Mouse (Mus musculus) heart, embryonic 14.5 days (tissue): ENCODE measurements around the gene Gm12355. TPM values are rescaled to one million over a fixed set of nuclear protein-coding genes. Genes with fewer than 3 reads are reported as not detected.
A peak's percentile ranks its signal among the peaks of the same experiment; 100 is the strongest.

Source experiments
- ATAC-seq: fragments of 200-750 bp; cut with Nextera tagmentation; 2 replicates; pipeline ENCODE4 v1.8.0; 2017; ENCODE audit warnings: low read depth, moderate TSS enrichment; ENCODE audit not compliant: insufficient number of reproducible peaks, insufficient read depth, low FRiP score
- H3K27ac ChIP-seq, 2 experiments: fragments of 200-500 bp in 1 of 2; fragments of 300-500 bp in 1 of 2; sonication (generic) in 1 of 2; replicated peaks in 1 of 2; 2 replicates each; pipeline ENCODE4 v1.5.1; 2012 to 2014; ENCODE audit warnings: low read depth in 2 of 2, low read length in 2 of 2, control low read depth in 1 of 2, mild to moderate bottlenecking in 1 of 2, mixed read lengths in 1 of 2; ENCODE audit not compliant: control insufficient read depth in 1 of 2, insufficient read depth in 1 of 2
- H3K27me3 ChIP-seq: fragments of 300-500 bp; sonication (generic); 2 replicates; pipeline ENCODE4 v1.6.1; 2014; ENCODE audit warnings: mild to moderate bottlenecking, low read length, control low read depth; ENCODE audit not compliant: control insufficient read depth, insufficient read depth
- H3K36me3 ChIP-seq: fragments of 300-500 bp; sonication (generic); 2 replicates; pipeline ENCODE4 v1.6.1; 2014; ENCODE audit warnings: mild to moderate bottlenecking, control low read depth, low read length, mixed read lengths; ENCODE audit not compliant: control insufficient read depth, insufficient read depth
- H3K4me1 ChIP-seq, 2 experiments: fragments of 200-500 bp in 1 of 2; fragments of 300-500 bp in 1 of 2; sonication (generic) in 1 of 2; 2 replicates each; pipeline ENCODE4 v1.6.1; 2012 to 2014; ENCODE audit warnings: low read length in 2 of 2, control low read depth in 1 of 2, mixed read lengths in 1 of 2; ENCODE audit not compliant: control insufficient read depth in 2 of 2, insufficient read depth in 2 of 2
- H3K4me2 ChIP-seq: fragments of 300-500 bp; sonication (generic); 2 replicates; pipeline ENCODE4 v1.6.1; 2014; ENCODE audit warnings: mild to moderate bottlenecking, low read length
- H3K4me3 ChIP-seq, 2 experiments: fragments of 200-500 bp in 1 of 2; fragments of 300-500 bp in 1 of 2; sonication (generic) in 1 of 2; 2 replicates each; pipeline ENCODE4 v1.5.1; 2012 to 2014; ENCODE audit warnings: low read length in 2 of 2, mild to moderate bottlenecking in 2 of 2, control low read depth in 1 of 2, low read depth in 1 of 2, moderate library complexity in 1 of 2; ENCODE audit not compliant: control insufficient read depth in 1 of 2, insufficient read depth in 1 of 2
- H3K9ac ChIP-seq: fragments of 300-500 bp; sonication (generic); 2 replicates; pipeline ENCODE4 v1.6.1; 2014; ENCODE audit warnings: mild to moderate bottlenecking, low read length
- H3K9me3 ChIP-seq: fragments of 300-500 bp; sonication (generic); 2 replicates; pipeline ENCODE4 v1.6.1; 2016; ENCODE audit warnings: low read length, control low read depth; ENCODE audit not compliant: control insufficient read depth
- WGBS: fragments of 180-500 bp; shearing (Covaris S2); extraction: QIAGEN DNeasy Blood & Tissue Kit; methylation state at CpG from one replicate; pipeline ENCODE4 v1.1.7; 2014; 5-methylcytosine and 5-hydroxymethylcytosine counted together
- polyA plus RNA-seq: library from polyadenylated mRNA; unstranded; fragments of >200 nt; fragmentation: Nextera tagmentation; extraction: Ambion mirVana; gene quantifications from 2 replicates; pipeline ENCODE4 v1.2.1, GENCODE M21; 2014

Gene Gm12355
- polyA plus RNA-seq, 1 experiment from 2014 or later: 0.68 TPM

GRCm38 (mm10) chr11:98595021-98595420, 30.4 kb downstream of the Gm12355 start:
- Histone ChIP-seq H3K4me3 (no peak overlapping the region), H3K9me3 (no peaks in the 10 kb centered on the region), H3K9ac (no peak overlapping the region), H3K36me3 (no peaks in the 10 kb centered on the region), H3K27me3 (peaks cover 2% of the 10 kb centered on the region; the same call in 1 of the 2 replicates), H3K4me1 (peaks cover 15 to 22% of the 10 kb centered on the region in 2 experiments), H3K4me2 (no peak overlapping the region), H3K27ac (no peak overlapping the region)
- no peak for ATAC-seq
- WGBS: 81% methylated on average over 6 of the region's 6 CpGs

DNA sequence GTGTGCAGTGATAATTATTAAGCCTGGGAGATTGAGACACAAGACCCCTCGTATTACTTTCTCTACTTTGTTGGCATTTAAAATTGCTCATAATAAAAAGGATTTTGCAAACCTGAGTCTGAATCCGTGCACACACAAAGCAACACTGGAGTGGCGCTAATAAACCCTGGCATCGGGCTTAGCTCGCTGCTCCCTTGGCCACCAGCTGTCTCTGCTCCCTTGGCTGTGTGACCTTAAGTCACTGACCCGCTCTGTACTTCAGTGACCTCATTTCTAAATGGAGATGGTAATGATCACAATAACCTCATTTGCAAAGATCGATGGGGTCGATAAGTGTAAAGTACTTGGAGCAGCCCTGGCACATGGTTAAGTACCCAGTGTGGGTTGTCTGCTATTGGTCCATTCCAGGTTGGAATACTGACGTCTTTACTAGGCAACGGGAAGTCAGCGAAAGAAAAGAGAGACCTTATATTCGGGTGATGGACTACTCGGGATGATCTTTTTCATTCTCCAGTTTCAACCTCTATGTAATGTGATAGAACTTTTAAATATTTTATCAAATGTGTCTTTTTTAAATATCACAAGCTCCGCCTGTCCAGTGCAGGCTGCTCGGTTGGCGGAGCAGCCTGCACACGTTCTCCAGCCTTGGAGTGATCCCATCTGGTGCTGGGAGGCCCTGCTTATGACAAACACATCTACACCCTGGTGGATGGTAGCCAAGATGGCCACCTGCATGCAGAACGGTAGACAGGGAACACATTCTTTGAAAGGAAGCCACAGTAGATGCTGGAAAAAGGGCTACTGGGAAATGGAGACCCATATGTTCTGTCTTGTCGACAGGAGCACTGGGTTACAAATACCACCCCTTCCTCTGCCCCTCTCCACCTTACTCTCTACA, 34.7 kb downstream of the Gm12355 start:
- H3K4me3 ChIP-seq: no peak overlapping the region
- no peaks in the 10 kb centered on the region for H3K27me3 ChIP-seq
- no peak overlapping the region for H3K4me2 ChIP-seq
- no peak for ATAC-seq
- H3K4me1 ChIP-seq: peaks cover 30 to 39% of the 10 kb centered on the region in 2 experiments
- H3K36me3 ChIP-seq: no peaks in the 10 kb centered on the region
- 80% methylated on average over 19 of the region's 19 CpGs for WGBS
- no peak overlapping the region for H3K9ac ChIP-seq
- H3K9me3 ChIP-seq: no peaks in the 10 kb centered on the region
- H3K27ac ChIP-seq: no peak overlapping the region; a peak in 1 of 4 replicates

GRCm38 (mm10) chr11:98589306-98589705, 36.2 kb downstream of the Gm12355 start:
- H3K4me2 ChIP-seq: peak overlapping the region; percentile 71
- peak overlapping the region; percentile 95 to 97 for H3K27ac ChIP-seq
- no peaks in the 10 kb centered on the region for H3K27me3 ChIP-seq
- H3K9me3 ChIP-seq: no peaks in the 10 kb centered on the region
- H3K4me1 ChIP-seq: peaks cover 41 to 54% of the 10 kb centered on the region in 2 experiments
- H3K4me3 ChIP-seq: no peak overlapping the region
- WGBS: 63% methylated on average over 8 of the region's 8 CpGs
- no peak for ATAC-seq
- no peak overlapping the region for H3K9ac ChIP-seq
- H3K36me3 ChIP-seq: no peaks in the 10 kb centered on the region

GRCm38 (mm10) chr11:98588833-98589281, 36.6 kb downstream of the Gm12355 start:
- Histone ChIP-seq H3K27ac (peak overlapping the region; percentile 95 to 97), H3K27me3 (no peaks in the 10 kb centered on the region), H3K4me2 (peak overlapping the region; percentile 71), H3K9ac (peak overlapping the region; percentile 55), H3K4me1 (peaks cover 43 to 59% of the 10 kb centered on the region in 2 experiments), H3K36me3 (peaks cover under 1% of the 10 kb centered on the region; the same call in 1 of the 2 replicates), H3K9me3 (no peaks in the 10 kb centered on the region), H3K4me3 (peak overlapping the region in 1 of 2 experiments; percentile 21; a peak in 2 of 4 replicates)
- 19% methylated on average over 6 of the region's 6 CpGs for WGBS
- no peak for ATAC-seq

GRCm38 (mm10) chr11:98587684-98588546, 37.5 kb downstream of the Gm12355 start:
- H3K4me1 ChIP-seq: peaks cover 43 to 68% of the 10 kb centered on the region in 2 experiments
- ATAC-seq: peak; percentile 51
- H3K27me3 ChIP-seq: no peaks in the 10 kb centered on the region
- peaks cover 10% of the 10 kb centered on the region for H3K36me3 ChIP-seq
- H3K4me3 ChIP-seq: peak overlapping the region; percentile 24 to 70
- peak overlapping the region; percentile 86 for H3K9ac ChIP-seq
- peak overlapping the region; percentile 71 for H3K4me2 ChIP-seq
- WGBS: 5% methylated on average over 20 of the region's 20 CpGs
- no peaks in the 10 kb centered on the region for H3K9me3 ChIP-seq
- peak overlapping the region; percentile 95 to 97 for H3K27ac ChIP-seq

- under 1% methylated on average over 49 of the region's 49 CpGs for WGBS
- H3K9ac ChIP-seq: peak within 1 kb of the TSS; percentile 86
- H3K4me2 ChIP-seq: peak within 1 kb of the TSS; percentile 71
- H3K4me3 ChIP-seq: peak within 1 kb of the TSS; percentile 70 to 80
- H3K27me3 ChIP-seq: no peaks in the 10 kb centered on the region
- no peaks in the 10 kb centered on the region for H3K9me3 ChIP-seq
- peaks cover 38 to 63% of the 10 kb centered on the region in 2 experiments for H3K4me1 ChIP-seq
- peaks cover 18% of the 10 kb centered on the region for H3K36me3 ChIP-seq
- ATAC-seq: peak; percentile 88
- H3K27ac ChIP-seq: peak within 1 kb of the TSS; percentile 95 to 97
Observed at GRCm38 (mm10) chr11:98586892-98587563, 38.4 kb downstream of the Gm12355 start, which contains the start of gene Ormdl3. TSS of gene Ormdl3 (minus strand) at chr11:98587368.
